Mouse (Mus musculus): ENCODE measurements at regions not wholly inside any gene's neighbourhood (a gene's known extent, or its start where the extent isn't known, plus 50 kb on each side); places are given as distances from the start of the nearest gene placed in this dataset.
A peak's percentile ranks its signal among the peaks of the same experiment; 100 is the strongest.

GRCm38 (mm10) chr6:60217840-60218239 is 611.8 kb downstream of the Snca start:
- DNase-seq (ENCODE audit: low spot score in 2 of 2) = no peak

GRCm38 (mm10) chr6:60201548-60201947 is 628.1 kb downstream of the Snca start:
- peak in 1 of 2 experiments; percentile 13 for DNase-seq (ENCODE audit: low spot score in 2 of 2)

Data from layer of hippocampus, postnatal 14 days (tissue).